In genomic region chr3:90512948-90513642, GRCm38 (mm10) we compare ENCODE assay signal across 11 mouse cellular contexts. TPM values are rescaled to one million over a fixed set of nuclear protein-coding genes. Genes with fewer than 3 reads are reported as not detected.
DNase-seq lines count a peak whose midpoint lies in the region; ATAC-seq and TF ChIP-seq lines count a peak whose summit lies in the region.
"Had no signal": no experiment of that assay in that cellular context is flagged by ENCODE, and none has a peak within 500 bp of the region (broad histone marks: within the 10 kb centered on the region; RNA-seq: fewer than 3 reads in every experiment).

No protein-coding gene starts in this region.

- H3K4me3 ChIP-seq in hindbrain, postnatal 0 days (ENCODE audit: low read length): no peak overlapping the region
- no peak overlapping the region for H3K4me3 ChIP-seq in hindbrain, embryonic 11.5 days (ENCODE audit: low read depth, low read length)
- H3K4me3 ChIP-seq in megakaryocyte, embryonic 14.5 days (replicated peaks): peak overlapping the region; percentile 97
- no peak overlapping the region for H3K4me3 ChIP-seq in intestine, embryonic 14.5 days (ENCODE audit: low read depth, low read length)
- H3K4me3 ChIP-seq in stomach, embryonic 16.5 days (replicated peaks; ENCODE audit: low read length): peak overlapping the region; percentile 50

- no peaks in the 10 kb centered on the region for H3K9me3 ChIP-seq in hindbrain, postnatal 0 days (ENCODE audit: low read length)
- no peaks in the 10 kb centered on the region for H3K9me3 ChIP-seq in hindbrain, embryonic 11.5 days (ENCODE audit: control insufficient read depth, low read length)
- no peaks in the 10 kb centered on the region for H3K9me3 ChIP-seq in megakaryocyte, embryonic 14.5 days
- no peaks in the 10 kb centered on the region for H3K9me3 ChIP-seq in intestine, embryonic 14.5 days (ENCODE audit: control insufficient read depth, low read length)
- no peaks in the 10 kb centered on the region for H3K9me3 ChIP-seq in stomach, embryonic 16.5 days (replicated peaks; ENCODE audit: control insufficient read depth, low read length)
- H3K9me3 ChIP-seq: G1E had no signal

- TF ChIP-seq CTCF in hindbrain, postnatal 0 days (IDR thresholded peaks at IDR 0.05; ENCODE audit: low read depth): no peak

- H3K27ac ChIP-seq in hindbrain, postnatal 0 days: no peak overlapping the region
- no peak overlapping the region for H3K27ac ChIP-seq in hindbrain, embryonic 11.5 days (ENCODE audit: low read depth, low read length)
- no peak overlapping the region for H3K27ac ChIP-seq in intestine, embryonic 14.5 days (ENCODE audit: low read depth)
- no peak overlapping the region for H3K27ac ChIP-seq in stomach, embryonic 16.5 days (ENCODE audit: low read length)

- H3K4me1 ChIP-seq in hindbrain, postnatal 0 days (ENCODE audit: insufficient read depth, low read length): peaks cover 7% of the 10 kb centered on the region; the same call in 1 of the 2 replicates
- H3K4me1 ChIP-seq in hindbrain, embryonic 11.5 days (replicated peaks; ENCODE audit: control insufficient read depth, insufficient read depth, low read length): peaks cover 6% of the 10 kb centered on the region; the same call in 1 of the 2 replicates
- H3K4me1 ChIP-seq in megakaryocyte, embryonic 14.5 days: peaks cover 68% of the 10 kb centered on the region
- H3K4me1 ChIP-seq in intestine, embryonic 14.5 days (replicated peaks; ENCODE audit: control insufficient read depth, insufficient read depth, low read length): peaks cover 9% of the 10 kb centered on the region; the same call in 1 of the 2 replicates
- peaks cover 14% of the 10 kb centered on the region for H3K4me1 ChIP-seq in stomach, embryonic 16.5 days (ENCODE audit: control insufficient read depth, insufficient read depth, low read length)

- peaks cover 4% of the 10 kb centered on the region for H3K27me3 ChIP-seq in hindbrain, postnatal 0 days (ENCODE audit: insufficient read depth, low read length)
- H3K27me3 ChIP-seq in hindbrain, embryonic 11.5 days (ENCODE audit: control insufficient read depth, insufficient read depth, low read length): no peaks in the 10 kb centered on the region
- H3K27me3 ChIP-seq in megakaryocyte, embryonic 14.5 days (replicated peaks): no peaks in the 10 kb centered on the region
- H3K27me3 ChIP-seq in intestine, embryonic 14.5 days (replicated peaks; ENCODE audit: control insufficient read depth, insufficient read depth, low read length): no peaks in the 10 kb centered on the region
- H3K27me3 ChIP-seq in stomach, embryonic 16.5 days (ENCODE audit: control insufficient read depth, insufficient read depth, low read length): 0 out of 2 replicates have a peak, but pooled peaks cover 3% of the 10 kb centered on the region

- 81% methylated on average over 9 of the region's 9 CpGs for whole genome bisulfite sequencing in hindbrain, postnatal 0 days
- WGBS in hindbrain, embryonic 11.5 days: 67% methylated on average over 8 of the region's 9 CpGs
- 73% methylated on average over 9 of the region's 9 CpGs for WGBS in intestine, embryonic 14.5 days
- 76% methylated on average over 9 of the region's 9 CpGs for WGBS in stomach, embryonic 16.5 days

- ATAC-seq in hindbrain, postnatal 0 days: no peak
- no peak for ATAC-seq in hindbrain, embryonic 11.5 days (ENCODE audit: low FRiP score)
- ATAC-seq in megakaryocyte, adult 5-6 weeks (ENCODE audit: poor library complexity, severe bottlenecking): no peak
- ATAC-seq in intestine, embryonic 14.5 days (replicated peaks; ENCODE audit: low FRiP score, low TSS enrichment, low read depth): no peak
- ATAC-seq in stomach, embryonic 16.5 days (ENCODE audit: insufficient read depth, low FRiP score): no peak

- DNase-seq in hindbrain, postnatal 0 days (ENCODE audit: low spot score): no peak
- DNase-seq in hindbrain, embryonic 11.5 days (ENCODE audit: low spot score): no peak
- DNase-seq in intestine, embryonic 14.5 days (ENCODE audit: low spot score): no peak
- no peak for DNase-seq in cerebellum, adult 11-12 months
- no peak for DNase-seq in thymus, postnatal 0 days (ENCODE audit: low spot score)
- DNase-seq: cerebellum, adult 18-20 months had no signal

- H3K4me2 ChIP-seq in hindbrain, postnatal 0 days (ENCODE audit: low read depth, low read length): peak overlapping the region; percentile 56; the same call in 1 of the 2 replicates
- no peak overlapping the region for H3K4me2 ChIP-seq in hindbrain, embryonic 11.5 days (replicated peaks; ENCODE audit: low read depth, low read length)
- peak overlapping the region; percentile 92; the same call in 1 of the 2 replicates for H3K4me2 ChIP-seq in intestine, embryonic 14.5 days (ENCODE audit: low read length)
- peak overlapping the region; percentile 92 for H3K4me2 ChIP-seq in stomach, embryonic 16.5 days (ENCODE audit: low read depth, low read length)

- no peak overlapping the region for H3K9ac ChIP-seq in hindbrain, postnatal 0 days (replicated peaks; ENCODE audit: low read length)
- no peak overlapping the region for H3K9ac ChIP-seq in hindbrain, embryonic 11.5 days (ENCODE audit: low read depth, low read length)
- H3K9ac ChIP-seq in intestine, embryonic 14.5 days (ENCODE audit: low read length): no peak overlapping the region
- peak overlapping the region; percentile 73; the same call in 1 of the 2 replicates for H3K9ac ChIP-seq in stomach, embryonic 16.5 days (ENCODE audit: low read length)

- no peaks in the 10 kb centered on the region for H3K36me3 ChIP-seq in hindbrain, postnatal 0 days (ENCODE audit: insufficient read depth, low read length)
- H3K36me3 ChIP-seq in hindbrain, embryonic 11.5 days (ENCODE audit: control insufficient read depth, insufficient read depth, low read length): no peaks in the 10 kb centered on the region
- H3K36me3 ChIP-seq in megakaryocyte, embryonic 14.5 days (replicated peaks; ENCODE audit: low read length): peaks cover 38% of the 10 kb centered on the region
- H3K36me3 ChIP-seq in intestine, embryonic 14.5 days (ENCODE audit: control insufficient read depth, insufficient read depth, low read length): 0 out of 2 replicates have a peak, but pooled peaks cover 2% of the 10 kb centered on the region
- H3K36me3 ChIP-seq in stomach, embryonic 16.5 days (ENCODE audit: control insufficient read depth, insufficient read depth, low read length): no peaks in the 10 kb centered on the region

RNA-seq across cellular contexts. Expression of gene S100a1, which starts 1.1 kb away (rescaled TPM):
- 27.7 and 28.1 TPM in 2 replicates for total RNA-seq in hindbrain, postnatal 0 days (2014; rRNA removed)
- 88.9 and 93.6 TPM in 2 replicates for polyA plus RNA-seq in hindbrain, postnatal 0 days (2015; fragmentation: Nextera tagmentation; extraction: Ambion mirVana)
- 8.4 and 9.8 TPM in 2 replicates for polyA plus RNA-seq in hindbrain, embryonic 11.5 days (2014; fragmentation: Nextera tagmentation; extraction: Ambion mirVana)
- 9.9 and 105 TPM in 2 replicates for polyA plus RNA-seq in megakaryocyte, embryonic 14.5 days (2012; ENCODE audit: insufficient read depth, low replicate concordance)
- total RNA-seq in megakaryocyte, adult 5-6 weeks (2015): 70.5 and 89.5 TPM in 2 replicates
- total RNA-seq in megakaryocyte, adult 5-6 weeks (2017): 50.9 and 80.4 TPM in 2 replicates
- 50.7 and 66.8 TPM in 2 replicates for polyA plus RNA-seq in intestine, embryonic 14.5 days (2014; fragmentation: Nextera tagmentation; extraction: Ambion mirVana)
- 85.3 and 99.1 TPM in 2 replicates for polyA plus RNA-seq in stomach, embryonic 16.5 days (2015; fragmentation: Nextera tagmentation; extraction: Ambion mirVana)
- polyA plus RNA-seq in thymus, postnatal 0 days (2015; fragmentation: Nextera tagmentation; extraction: Ambion mirVana): 46.7 and 50.4 TPM in 2 replicates

RNA-seq across cellular contexts. Expression of gene S100a13, which starts 1.1 kb away (rescaled TPM):
- total RNA-seq in hindbrain, postnatal 0 days (2014; rRNA removed): 5.2 and 10.9 TPM in 2 replicates
- 37.9 and 41.4 TPM in 2 replicates for polyA plus RNA-seq in hindbrain, postnatal 0 days (2015; fragmentation: Nextera tagmentation; extraction: Ambion mirVana)
- polyA plus RNA-seq in hindbrain, embryonic 11.5 days (2014; fragmentation: Nextera tagmentation; extraction: Ambion mirVana): 10.9 and 15.0 TPM in 2 replicates
- polyA plus RNA-seq in megakaryocyte, embryonic 14.5 days (2012; ENCODE audit: insufficient read depth, low replicate concordance): 3.7 and 30.3 TPM in 2 replicates
- total RNA-seq in megakaryocyte, adult 5-6 weeks (2015): 121 and 128 TPM in 2 replicates
- 141 and 179 TPM in 2 replicates for total RNA-seq in megakaryocyte, adult 5-6 weeks (2017)
- 27.7 and 30.3 TPM in 2 replicates for polyA plus RNA-seq in intestine, embryonic 14.5 days (2014; fragmentation: Nextera tagmentation; extraction: Ambion mirVana)
- polyA plus RNA-seq in stomach, embryonic 16.5 days (2015; fragmentation: Nextera tagmentation; extraction: Ambion mirVana): 37.3 and 44.1 TPM in 2 replicates
- polyA plus RNA-seq in thymus, postnatal 0 days (2015; fragmentation: Nextera tagmentation; extraction: Ambion mirVana): 146 and 154 TPM in 2 replicates

RNA-seq across cellular contexts. Expression of gene Chtop, which starts 3.8 kb away (rescaled TPM):
- 210 and 220 TPM in 2 replicates for total RNA-seq in hindbrain, postnatal 0 days (2014; rRNA removed)
- 162 and 165 TPM in 2 replicates for polyA plus RNA-seq in hindbrain, postnatal 0 days (2015; fragmentation: Nextera tagmentation; extraction: Ambion mirVana)
- polyA plus RNA-seq in hindbrain, embryonic 11.5 days (2014; fragmentation: Nextera tagmentation; extraction: Ambion mirVana): 138 and 143 TPM in 2 replicates
- polyA plus RNA-seq in megakaryocyte, embryonic 14.5 days (2012; ENCODE audit: insufficient read depth, low replicate concordance): 33.3 and 68.8 TPM in 2 replicates
- total RNA-seq in megakaryocyte, adult 5-6 weeks (2015): 97.7 and 99.3 TPM in 2 replicates
- total RNA-seq in megakaryocyte, adult 5-6 weeks (2017): 85.7 and 88.3 TPM in 2 replicates
- polyA plus RNA-seq in intestine, embryonic 14.5 days (2014; fragmentation: Nextera tagmentation; extraction: Ambion mirVana): 86.4 and 87.0 TPM in 2 replicates
- 92.7 and 105 TPM in 2 replicates for polyA plus RNA-seq in stomach, embryonic 16.5 days (2015; fragmentation: Nextera tagmentation; extraction: Ambion mirVana)
- polyA plus RNA-seq in thymus, postnatal 0 days (2015; fragmentation: Nextera tagmentation; extraction: Ambion mirVana): 162 and 169 TPM in 2 replicates

RNA-seq across cellular contexts. Expression of gene S100a14, which starts 13.6 kb away (rescaled TPM):
- not detected in 2 replicates for total RNA-seq in hindbrain, postnatal 0 days (2014; rRNA removed)
- 0.29 TPM in 1 of 2 replicates, not detected in the other for polyA plus RNA-seq in hindbrain, postnatal 0 days (2015; fragmentation: Nextera tagmentation; extraction: Ambion mirVana)
- not detected in 2 replicates for polyA plus RNA-seq in hindbrain, embryonic 11.5 days (2014; fragmentation: Nextera tagmentation; extraction: Ambion mirVana)
- polyA plus RNA-seq in megakaryocyte, embryonic 14.5 days (2012; ENCODE audit: insufficient read depth, low replicate concordance): 0.10 TPM in 1 of 2 replicates, not detected in the other
- total RNA-seq in megakaryocyte, adult 5-6 weeks (2015): not detected in 2 replicates
- 0.16 TPM in 1 of 2 replicates, not detected in the other for total RNA-seq in megakaryocyte, adult 5-6 weeks (2017)
- 0.91 and 1.0 TPM in 2 replicates for polyA plus RNA-seq in intestine, embryonic 14.5 days (2014; fragmentation: Nextera tagmentation; extraction: Ambion mirVana)
- polyA plus RNA-seq in stomach, embryonic 16.5 days (2015; fragmentation: Nextera tagmentation; extraction: Ambion mirVana): 149 and 199 TPM in 2 replicates
- polyA plus RNA-seq in thymus, postnatal 0 days (2015; fragmentation: Nextera tagmentation; extraction: Ambion mirVana): 43.5 and 47.3 TPM in 2 replicates
- total RNA-seq: G1E had no signal
- polyA plus RNA-seq: G1E; midbrain, postnatal 0 days had no signal

RNA-seq across cellular contexts. Expression of gene Snapin, which starts 22.3 kb away (rescaled TPM):
- total RNA-seq in hindbrain, postnatal 0 days (2014; rRNA removed): 49.7 and 52.0 TPM in 2 replicates
- polyA plus RNA-seq in hindbrain, postnatal 0 days (2015; fragmentation: Nextera tagmentation; extraction: Ambion mirVana): 102 and 106 TPM in 2 replicates
- 72.3 and 77.9 TPM in 2 replicates for polyA plus RNA-seq in hindbrain, embryonic 11.5 days (2014; fragmentation: Nextera tagmentation; extraction: Ambion mirVana)
- polyA plus RNA-seq in megakaryocyte, embryonic 14.5 days (2012; ENCODE audit: insufficient read depth, low replicate concordance): 3.0 and 5.3 TPM in 2 replicates
- 41.6 and 47.3 TPM in 2 replicates for total RNA-seq in megakaryocyte, adult 5-6 weeks (2015)
- 40.9 and 49.5 TPM in 2 replicates for total RNA-seq in megakaryocyte, adult 5-6 weeks (2017)
- polyA plus RNA-seq in intestine, embryonic 14.5 days (2014; fragmentation: Nextera tagmentation; extraction: Ambion mirVana): 67.5 and 80.6 TPM in 2 replicates
- 77.5 and 79.1 TPM in 2 replicates for polyA plus RNA-seq in stomach, embryonic 16.5 days (2015; fragmentation: Nextera tagmentation; extraction: Ambion mirVana)
- 61.9 and 65.5 TPM in 2 replicates for polyA plus RNA-seq in thymus, postnatal 0 days (2015; fragmentation: Nextera tagmentation; extraction: Ambion mirVana)

Comparison
In these comparisons a context has a peak if more than half of its experiments do, and no peak if none do; other contexts are left out.
1. H3K4me3 ChIP-seq: peak in megakaryocyte, embryonic 14.5 days (single experiment) and stomach, embryonic 16.5 days (single experiment); none in hindbrain, postnatal 0 days (single experiment), hindbrain, embryonic 11.5 days (single experiment) and intestine, embryonic 14.5 days (single experiment).